Mouse (Mus musculus) limb, embryonic 12.5 days (tissue): ENCODE results near the gene Chrm2. TPM values are rescaled to one million over a fixed set of nuclear protein-coding genes. Genes with fewer than 3 reads are reported as not detected.

Source experiments
- ATAC-seq: fragments of 200-750 bp; cut with Nextera tagmentation; 2 replicates; pipeline ENCODE4 v1.8.0; 2017; ENCODE audit warnings: low read depth, moderate TSS enrichment; ENCODE audit not compliant: insufficient number of reproducible peaks, insufficient read depth, low FRiP score, low TSS enrichment
- H3K27ac ChIP-seq: fragments of 300-500 bp; sonication (generic); 2 replicates; pipeline ENCODE4 v1.5.1; 2016; ENCODE audit warnings: mild to moderate bottlenecking, moderate library complexity
- H3K27me3 ChIP-seq: fragments of 300-500 bp; sonication (generic); 2 replicates; pipeline ENCODE4 v1.6.1; 2016; ENCODE audit warnings: mild to moderate bottlenecking, moderate library complexity
- H3K36me3 ChIP-seq: fragments of 300-500 bp; sonication (generic); 2 replicates; pipeline ENCODE4 v1.6.1; 2016; ENCODE audit warnings: mild to moderate bottlenecking, moderate library complexity
- H3K4me1 ChIP-seq: fragments of 300-500 bp; sonication (generic); replicated peaks from 2 replicates; pipeline ENCODE4 v1.6.1; 2016
- H3K4me2 ChIP-seq: fragments of 300-500 bp; sonication (generic); 2 replicates; pipeline ENCODE4 v1.6.1; 2016; ENCODE audit warnings: mild to moderate bottlenecking, moderate library complexity
- H3K4me3 ChIP-seq: fragments of 300-500 bp; sonication (generic); replicated peaks from 2 replicates; pipeline ENCODE4 v1.5.1; 2016; ENCODE audit warnings: mild to moderate bottlenecking
- H3K9ac ChIP-seq: fragments of 300-500 bp; sonication (generic); replicated peaks from 2 replicates; pipeline ENCODE4 v1.6.1; 2016; ENCODE audit warnings: mild to moderate bottlenecking, moderate library complexity
- H3K9me3 ChIP-seq: fragments of 300-500 bp; sonication (generic); 2 replicates; pipeline ENCODE4 v1.6.1; 2016; ENCODE audit warnings: mild to moderate bottlenecking, moderate library complexity
- WGBS: fragments of 180-500 bp; shearing (Covaris S2); methylation state at CpG from one replicate; pipeline ENCODE4 v1.1.7; 2016; 5-methylcytosine and 5-hydroxymethylcytosine counted together
- polyA plus RNA-seq: library from polyadenylated mRNA; unstranded; fragments of >200 nt; fragmentation: Nextera tagmentation; extraction: Ambion mirVana; gene quantifications from 2 replicates; pipeline ENCODE4 v1.2.1, GENCODE M21; 2016

The Chrm2 gene
- polyA plus RNA-seq, 1 experiment from 2014 or later: 0.31 TPM

DNA sequence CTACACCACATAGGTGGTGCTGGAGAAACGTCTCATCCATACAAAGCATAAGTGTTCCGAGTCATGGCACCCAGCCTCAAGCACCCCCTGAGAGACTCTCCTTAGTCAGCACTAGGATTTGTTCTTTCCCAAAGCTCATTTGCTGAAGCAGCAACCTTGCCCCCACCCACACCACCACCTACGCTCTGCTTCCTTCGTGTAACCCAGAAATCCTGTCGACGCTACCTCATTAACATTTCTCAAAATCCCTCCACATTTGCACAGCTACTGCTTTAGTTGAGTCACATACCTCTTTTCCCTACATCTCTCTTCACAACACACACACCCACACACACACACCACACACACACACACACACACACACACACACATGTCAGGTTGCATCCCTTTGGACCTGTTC, 50.1 kb downstream of the Chrm2 start:
- H3K4me3 ChIP-seq: no peak overlapping the region
- no peaks in the 10 kb centered on the region for H3K27me3 ChIP-seq
- H3K36me3 ChIP-seq: no peaks in the 10 kb centered on the region
- no peak overlapping the region for H3K27ac ChIP-seq
- H3K4me1 ChIP-seq: no peaks in the 10 kb centered on the region
- WGBS: 90% methylated on average over 6 of the region's 6 CpGs
- ATAC-seq: no peak
- no peak overlapping the region for H3K9ac ChIP-seq
- H3K4me2 ChIP-seq: no peak overlapping the region
- H3K9me3 ChIP-seq: no peaks in the 10 kb centered on the region

DNA sequence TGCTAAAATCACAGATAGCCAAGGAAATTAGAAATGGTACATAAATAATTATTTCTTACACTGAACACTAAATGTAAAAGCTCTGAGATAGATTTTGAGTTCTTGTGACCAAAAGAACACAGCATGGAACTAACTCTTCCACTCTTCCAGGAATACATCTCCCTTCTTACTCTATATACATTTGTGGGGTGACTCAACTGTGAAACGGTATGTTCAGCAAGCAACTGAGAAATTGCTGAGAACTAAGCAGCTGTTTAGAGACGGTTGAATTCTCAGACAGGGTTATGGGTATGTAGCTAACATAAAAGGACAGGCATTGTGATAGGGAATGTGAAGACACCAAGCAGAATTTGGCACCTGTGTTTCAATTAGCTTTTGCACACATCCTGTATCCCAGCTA, 51.3 kb downstream of the Chrm2 start:
- ATAC-seq: no peak
- Histone ChIP-seq H3K9me3 (no peaks in the 10 kb centered on the region), H3K27me3 (no peaks in the 10 kb centered on the region), H3K36me3 (no peaks in the 10 kb centered on the region), H3K27ac (no peak overlapping the region), H3K9ac (no peak overlapping the region), H3K4me2 (no peak overlapping the region), H3K4me3 (no peak overlapping the region), H3K4me1 (no peaks in the 10 kb centered on the region)
- WGBS: 84% methylated on average over 2 of the region's 2 CpGs

DNA sequence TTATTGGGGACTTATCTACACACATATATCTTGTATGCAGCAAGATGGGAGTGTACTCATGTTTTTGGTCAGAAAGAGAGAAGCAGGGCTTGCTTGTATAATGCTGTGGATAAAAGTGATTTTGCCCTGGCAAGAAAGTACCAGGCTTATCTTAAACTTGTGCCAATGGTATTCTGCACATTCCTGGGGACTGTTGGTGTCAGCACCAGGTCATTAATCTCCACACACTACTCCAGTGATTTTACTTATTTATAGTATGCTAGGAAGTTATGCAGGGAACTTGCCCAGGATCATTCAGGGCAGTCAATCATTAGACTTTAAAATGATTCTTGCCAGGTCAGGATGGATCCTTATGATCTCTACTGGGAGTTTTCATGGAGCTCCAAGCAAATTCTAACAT, 63.6 kb downstream of the Chrm2 start:
- no peaks in the 10 kb centered on the region for H3K27me3 ChIP-seq
- no peak overlapping the region for H3K9ac ChIP-seq
- H3K4me1 ChIP-seq: no peaks in the 10 kb centered on the region
- H3K27ac ChIP-seq: no peak overlapping the region
- no peak overlapping the region for H3K4me3 ChIP-seq
- H3K4me2 ChIP-seq: no peak overlapping the region
- no peaks in the 10 kb centered on the region for H3K36me3 ChIP-seq
- ATAC-seq: no peak
- no peaks in the 10 kb centered on the region for H3K9me3 ChIP-seq

DNA sequence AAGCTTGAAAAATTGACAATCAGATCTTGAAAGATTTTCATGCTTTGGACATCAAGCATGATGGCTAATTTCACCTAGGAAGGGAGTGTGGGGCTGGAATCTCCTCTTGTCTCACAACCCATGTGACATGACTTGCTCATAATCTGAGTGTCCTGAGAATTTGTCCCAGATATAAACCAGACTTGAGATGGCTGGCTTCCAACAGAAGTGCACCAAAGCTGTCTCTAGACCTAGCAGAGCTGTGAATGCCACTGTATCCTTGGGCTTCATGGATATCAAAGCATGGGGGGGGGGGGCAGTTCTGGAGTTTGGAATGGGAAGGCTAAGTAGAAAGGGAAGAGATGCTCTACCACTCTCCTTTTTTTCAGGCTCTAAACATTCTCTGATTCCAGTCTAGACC, 67.2 kb downstream of the Chrm2 start:
- Histone ChIP-seq H3K27me3 (no peaks in the 10 kb centered on the region), H3K36me3 (no peaks in the 10 kb centered on the region), H3K9me3 (no peaks in the 10 kb centered on the region), H3K4me2 (no peak overlapping the region), H3K27ac (no peak overlapping the region), H3K4me3 (no peak overlapping the region), H3K4me1 (no peaks in the 10 kb centered on the region), H3K9ac (no peak overlapping the region)
- no peak for ATAC-seq

DNA sequence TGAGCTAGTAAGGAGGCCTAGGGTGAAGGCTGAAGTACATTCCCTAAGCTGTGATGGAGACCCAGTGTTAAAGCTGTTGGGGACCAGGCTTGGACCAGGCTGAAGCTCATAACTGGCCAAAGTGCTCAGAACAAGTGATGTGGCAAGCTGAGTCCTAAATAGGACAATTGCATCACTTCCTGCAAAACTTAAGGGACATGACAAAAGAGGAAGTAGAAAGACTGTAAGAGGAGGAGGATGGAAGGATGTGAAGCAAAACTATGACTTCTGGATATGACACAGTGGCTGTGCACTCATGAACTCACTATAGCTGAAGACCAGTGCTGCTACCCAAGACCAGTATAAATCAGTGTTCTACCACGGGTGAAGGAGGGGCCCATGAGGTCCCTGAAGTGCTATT, 69.1 kb downstream of the Chrm2 start:
- Histone ChIP-seq H3K4me2 (no peak overlapping the region), H3K36me3 (no peaks in the 10 kb centered on the region), H3K27me3 (no peaks in the 10 kb centered on the region), H3K27ac (no peak overlapping the region), H3K4me1 (no peaks in the 10 kb centered on the region), H3K9ac (no peak overlapping the region), H3K9me3 (no peaks in the 10 kb centered on the region), H3K4me3 (no peak overlapping the region)
- 59% methylated on average over 1 of the region's 1 CpGs for WGBS
- ATAC-seq: no peak

DNA sequence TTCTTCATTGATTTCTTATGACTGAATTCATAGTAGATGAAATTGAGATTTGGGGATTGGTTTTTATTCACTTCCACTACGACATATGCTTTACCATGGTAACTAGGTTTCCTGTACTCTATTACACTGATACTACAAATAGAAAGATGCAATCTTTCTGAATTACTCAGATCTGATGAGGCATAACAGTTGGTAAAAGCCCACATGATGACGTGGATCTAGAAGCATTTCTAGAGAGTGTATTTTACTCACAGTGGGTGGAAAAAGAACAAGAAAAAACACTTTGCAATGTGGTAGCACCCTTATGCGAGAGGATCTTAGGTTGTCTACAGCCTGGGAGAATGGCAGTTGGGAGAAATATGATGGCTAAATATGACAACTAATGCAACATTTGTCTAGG, 76.1 kb downstream of the Chrm2 start:
- Histone ChIP-seq H3K4me1 (no peaks in the 10 kb centered on the region), H3K36me3 (no peaks in the 10 kb centered on the region), H3K9ac (no peak overlapping the region), H3K4me2 (no peak overlapping the region), H3K4me3 (no peak overlapping the region), H3K27ac (no peak overlapping the region), H3K9me3 (no peaks in the 10 kb centered on the region), H3K27me3 (no peaks in the 10 kb centered on the region)
- ATAC-seq: no peak
- 92% methylated on average over 3 of the region's 3 CpGs for WGBS

DNA sequence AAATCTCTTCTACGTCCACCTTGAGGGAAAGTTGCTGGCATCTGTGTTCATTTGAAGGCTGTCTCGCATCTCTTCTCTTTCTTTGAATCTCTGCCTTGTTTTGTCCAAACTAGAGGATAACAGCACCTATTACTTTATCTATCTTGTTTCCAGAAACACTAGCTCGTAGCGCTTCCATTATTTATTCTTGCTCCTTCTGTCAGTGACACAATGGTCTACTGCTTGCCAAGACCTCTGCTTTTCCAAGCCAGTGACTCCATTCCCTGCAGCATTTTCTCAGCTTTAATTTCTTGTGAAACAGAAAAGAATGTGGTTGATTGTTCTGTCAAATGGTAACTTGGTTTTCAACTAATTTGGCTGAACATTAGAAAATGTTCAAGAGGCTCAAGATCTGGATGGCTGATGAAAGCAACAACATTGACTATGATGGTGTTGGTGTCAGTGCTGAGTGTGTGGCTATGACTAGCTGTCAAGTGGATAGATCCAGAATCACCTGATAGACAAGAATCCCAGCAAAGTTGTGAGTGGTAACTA, 96.3 kb downstream of the Chrm2 start:
- H3K4me3 ChIP-seq: no peak overlapping the region
- no peaks in the 10 kb centered on the region for H3K36me3 ChIP-seq
- WGBS: 85% methylated on average over 4 of the region's 4 CpGs
- no peak overlapping the region for H3K4me2 ChIP-seq
- no peaks in the 10 kb centered on the region for H3K27me3 ChIP-seq
- no peak overlapping the region for H3K27ac ChIP-seq
- H3K9me3 ChIP-seq: no peaks in the 10 kb centered on the region
- no peak overlapping the region for H3K9ac ChIP-seq
- no peaks in the 10 kb centered on the region for H3K4me1 ChIP-seq
- ATAC-seq: no peak

DNA sequence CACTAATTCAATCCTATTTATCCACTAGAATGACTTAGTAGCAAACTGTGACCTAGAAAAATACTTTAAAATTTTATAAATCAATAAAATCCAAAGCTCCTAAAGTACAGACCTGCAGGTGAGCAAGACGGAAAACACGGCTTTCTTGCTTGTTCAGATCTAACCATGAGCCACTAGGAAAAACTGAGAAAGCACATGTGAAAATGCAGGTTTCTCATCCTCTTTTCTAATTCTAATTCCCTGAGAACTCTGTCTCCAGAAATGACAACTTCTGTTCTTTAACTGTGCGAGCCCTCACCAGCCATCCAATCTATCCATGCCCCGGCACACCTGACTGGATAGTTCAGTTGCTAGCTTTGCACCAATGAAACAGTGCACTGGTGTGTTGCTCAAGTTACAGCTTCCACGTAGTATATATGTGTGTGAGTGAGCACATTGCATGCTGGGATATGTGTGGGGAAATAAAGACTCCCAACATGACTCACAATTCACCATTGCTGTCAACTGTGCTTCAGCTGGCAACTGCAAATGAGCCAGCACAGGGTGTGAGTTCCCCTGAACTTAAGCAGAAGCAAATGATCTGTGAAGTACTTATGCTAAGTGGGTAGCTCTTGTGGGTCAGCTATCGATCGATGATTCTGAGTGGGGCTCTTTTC, 119.3 kb downstream of the Chrm2 start:
- H3K27ac ChIP-seq: no peak overlapping the region
- H3K27me3 ChIP-seq: no peaks in the 10 kb centered on the region
- H3K4me3 ChIP-seq: no peak overlapping the region
- no peaks in the 10 kb centered on the region for H3K36me3 ChIP-seq
- peaks cover 3% of the 10 kb centered on the region; the same call in 1 of the 2 replicates for H3K4me1 ChIP-seq
- no peaks in the 10 kb centered on the region for H3K9me3 ChIP-seq
- H3K9ac ChIP-seq: no peak overlapping the region
- 66% methylated on average over 7 of the region's 7 CpGs for WGBS
- no peak for ATAC-seq
- H3K4me2 ChIP-seq: no peak overlapping the region

DNA sequence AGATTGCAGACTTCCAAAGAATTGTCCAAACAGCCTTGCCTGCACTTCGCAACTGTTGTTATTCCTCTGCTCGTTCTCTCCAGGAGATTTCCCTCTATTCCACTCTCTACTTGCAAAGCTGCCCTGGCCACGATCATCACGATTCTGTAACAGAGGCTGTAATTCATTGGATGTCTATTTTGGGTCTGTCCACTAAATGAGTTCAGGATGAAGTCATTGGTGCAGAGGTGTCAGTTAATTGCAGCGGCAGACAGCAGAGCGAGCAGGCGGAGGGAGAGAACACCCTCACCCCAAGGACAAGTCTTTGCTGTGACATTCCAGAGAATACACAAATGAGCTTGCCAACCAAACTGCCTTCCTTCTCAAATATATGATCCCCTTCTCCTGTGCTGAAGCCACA, 120.1 kb downstream of the Chrm2 start:
- no peaks in the 10 kb centered on the region for H3K9me3 ChIP-seq
- peaks cover 3% of the 10 kb centered on the region; the same call in 1 of the 2 replicates for H3K4me1 ChIP-seq
- no peak overlapping the region for H3K4me3 ChIP-seq
- no peak for ATAC-seq
- H3K4me2 ChIP-seq: no peak overlapping the region
- H3K36me3 ChIP-seq: no peaks in the 10 kb centered on the region
- WGBS: 20% methylated on average over 7 of the region's 7 CpGs
- H3K27ac ChIP-seq: no peak overlapping the region
- H3K9ac ChIP-seq: no peak overlapping the region
- H3K27me3 ChIP-seq: no peaks in the 10 kb centered on the region

DNA sequence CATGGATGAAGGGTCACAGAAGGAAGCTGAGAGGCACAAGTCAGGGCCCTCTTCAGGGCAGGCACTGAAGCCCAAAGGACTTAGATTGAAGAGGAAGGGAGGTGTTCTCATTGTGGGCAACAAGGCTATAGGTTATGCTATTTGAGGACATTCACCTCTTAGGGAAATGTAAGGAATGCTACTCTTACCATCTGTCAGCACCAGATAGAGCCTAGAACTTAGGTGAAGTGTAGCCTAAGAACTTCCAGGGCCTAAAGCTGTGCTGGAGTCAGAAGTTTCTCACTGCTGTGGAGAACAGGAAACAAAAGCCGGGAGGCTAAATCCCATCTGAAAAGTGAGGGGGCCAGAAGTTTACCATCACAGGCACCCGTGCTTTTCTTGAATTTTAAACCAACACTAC, 120.6 kb downstream of the Chrm2 start:
- H3K4me1 ChIP-seq: peaks cover 3% of the 10 kb centered on the region; the same call in 1 of the 2 replicates
- no peaks in the 10 kb centered on the region for H3K27me3 ChIP-seq
- no peak overlapping the region for H3K4me3 ChIP-seq
- 56% methylated on average over 2 of the region's 2 CpGs for WGBS
- H3K9ac ChIP-seq: no peak overlapping the region
- H3K9me3 ChIP-seq: no peaks in the 10 kb centered on the region
- H3K27ac ChIP-seq: no peak overlapping the region
- no peak overlapping the region for H3K4me2 ChIP-seq
- no peaks in the 10 kb centered on the region for H3K36me3 ChIP-seq
- no peak for ATAC-seq

DNA sequence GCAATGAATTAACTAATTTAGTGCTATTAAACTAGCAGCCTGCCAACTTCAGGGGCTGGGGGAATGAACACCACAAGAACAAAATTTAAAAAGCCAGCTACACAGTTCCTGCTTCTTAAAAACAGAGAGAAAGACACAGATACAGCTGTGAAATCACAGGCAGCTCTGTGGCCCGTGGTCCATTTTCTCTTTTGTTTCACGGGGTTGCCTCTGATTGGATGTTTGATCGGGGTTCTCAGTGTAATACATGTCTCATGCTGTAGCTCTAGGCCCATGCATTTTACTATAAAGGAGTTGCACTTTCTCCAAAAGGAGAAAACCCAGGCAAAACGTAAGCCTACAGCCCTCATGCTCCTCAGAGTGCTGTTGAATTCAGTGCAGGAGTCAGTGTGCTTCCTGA, 128.6 kb downstream of the Chrm2 start:
- Histone ChIP-seq H3K4me3 (no peak overlapping the region), H3K9ac (no peak overlapping the region), H3K27me3 (no peaks in the 10 kb centered on the region), H3K4me2 (no peak overlapping the region), H3K9me3 (no peaks in the 10 kb centered on the region), H3K27ac (no peak overlapping the region), H3K36me3 (no peaks in the 10 kb centered on the region), H3K4me1 (no peaks in the 10 kb centered on the region)
- WGBS: 79% methylated on average over 4 of the region's 4 CpGs
- ATAC-seq: no peak

DNA sequence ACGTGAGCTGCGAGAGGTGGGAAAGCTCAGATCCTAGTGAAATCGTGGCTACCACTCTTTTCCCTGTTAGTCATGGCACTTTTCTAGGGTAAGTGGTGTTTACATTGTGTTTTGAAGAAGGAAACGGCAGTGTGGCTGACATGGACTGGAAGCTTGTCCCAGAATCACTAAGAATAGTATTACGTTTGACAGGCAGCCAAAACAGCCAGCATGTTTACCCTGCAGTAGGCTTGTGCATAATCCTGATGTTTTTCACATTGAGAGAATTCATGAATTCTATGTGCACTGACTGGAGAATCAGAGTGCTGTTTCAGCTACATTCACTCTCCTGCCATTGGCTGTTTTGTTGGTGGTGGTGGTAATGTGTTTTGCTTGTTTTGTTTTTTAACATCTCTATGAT, 129.4 kb downstream of the Chrm2 start:
- no peaks in the 10 kb centered on the region for H3K4me1 ChIP-seq
- no peaks in the 10 kb centered on the region for H3K27me3 ChIP-seq
- H3K9ac ChIP-seq: no peak overlapping the region
- no peak overlapping the region for H3K4me3 ChIP-seq
- H3K36me3 ChIP-seq: no peaks in the 10 kb centered on the region
- 77% methylated on average over 5 of the region's 5 CpGs for WGBS
- H3K27ac ChIP-seq: no peak overlapping the region
- no peak overlapping the region for H3K4me2 ChIP-seq
- ATAC-seq: no peak
- H3K9me3 ChIP-seq: no peaks in the 10 kb centered on the region
